Mouse (Mus musculus): ENCODE data around the gene Gm14399. TPM values are rescaled to one million over a fixed set of nuclear protein-coding genes. Genes with fewer than 3 reads are reported as not detected.
"Not testable (repeated sequence)": the region's sequence is repeated elsewhere in the genome, so short reads cannot be mapped to it uniquely, and the experiment has no call there.

Gene Gm14399
- polyA plus RNA-seq (2015; fragmentation: Nextera tagmentation; extraction: Ambion mirVana): 4.6 and 4.9 TPM in 2 replicates

GRCm38 (mm10) chr2:175141993-175142295 is at the start of gene Gm14399:
Gm14399 (minus strand) TSS chr2:175142012.
- H3K9me3 ChIP-seq (ENCODE audit: control insufficient read depth, low read length); H3K36me3 ChIP-seq (ENCODE audit: control insufficient read depth, insufficient read depth, low read length); ATAC-seq; H3K4me1 ChIP-seq (ENCODE audit: control insufficient read depth, insufficient read depth, low read length); H3K27ac ChIP-seq (ENCODE audit: low read length); H3K27me3 ChIP-seq (replicated peaks; ENCODE audit: control insufficient read depth, insufficient read depth, low read length): not testable (repeated sequence)
- peak within 1 kb of the TSS; percentile 27; the same call in 1 of the 2 replicates for H3K4me2 ChIP-seq (ENCODE audit: low read depth, low read length)
- peak within 1 kb of the TSS; percentile 51 for H3K4me3 ChIP-seq (ENCODE audit: low read length)
- WGBS: 0% methylated on average over 1 of the region's 2 CpGs
- H3K9ac ChIP-seq (ENCODE audit: low read depth, low read length): peak within 1 kb of the TSS; percentile 56; the same call in 1 of the 2 replicates

GRCm38 (mm10) chr2:175179008-175179407 is 37.2 kb upstream of the Gm14399 start:
- not testable (repeated sequence) for H3K9me3 ChIP-seq (ENCODE audit: control insufficient read depth, low read length); H3K27ac ChIP-seq (ENCODE audit: low read length); H3K27me3 ChIP-seq (replicated peaks; ENCODE audit: control insufficient read depth, insufficient read depth, low read length); H3K4me2 ChIP-seq (ENCODE audit: low read depth, low read length); ATAC-seq; H3K9ac ChIP-seq (ENCODE audit: low read depth, low read length); H3K4me3 ChIP-seq (ENCODE audit: low read length); H3K4me1 ChIP-seq (ENCODE audit: control insufficient read depth, insufficient read depth, low read length); H3K36me3 ChIP-seq (ENCODE audit: control insufficient read depth, insufficient read depth, low read length)
- WGBS: 51% methylated on average over 1 of the region's 1 CpGs

GRCm38 (mm10) chr2:175176312-175176711 is 34.5 kb upstream of the Gm14399 start:
- no peaks in the 10 kb centered on the region for H3K4me1 ChIP-seq (ENCODE audit: control insufficient read depth, insufficient read depth, low read length)
- no peak for ATAC-seq
- no peak overlapping the region for H3K27ac ChIP-seq (ENCODE audit: low read length)
- no peaks in the 10 kb centered on the region for H3K36me3 ChIP-seq (ENCODE audit: control insufficient read depth, insufficient read depth, low read length)
- 80% methylated on average over 6 of the region's 6 CpGs for WGBS
- H3K9ac ChIP-seq (ENCODE audit: low read depth, low read length): no peak overlapping the region
- no peak overlapping the region for H3K4me3 ChIP-seq (ENCODE audit: low read length)
- H3K27me3 ChIP-seq (replicated peaks; ENCODE audit: control insufficient read depth, insufficient read depth, low read length): no peaks in the 10 kb centered on the region
- H3K4me2 ChIP-seq (ENCODE audit: low read depth, low read length): no peak overlapping the region
- H3K9me3 ChIP-seq (ENCODE audit: control insufficient read depth, low read length): no peaks in the 10 kb centered on the region

GRCm38 (mm10) chr2:175175401-175176180 is 33.8 kb upstream of the Gm14399 start, which contains the start of gene Gm14443:
Gm14443 (minus strand) TSS chr2:175175871.
- not testable (repeated sequence) for ATAC-seq; H3K4me3 ChIP-seq (ENCODE audit: low read length); H3K27me3 ChIP-seq (replicated peaks; ENCODE audit: control insufficient read depth, insufficient read depth, low read length); H3K4me2 ChIP-seq (ENCODE audit: low read depth, low read length); H3K9me3 ChIP-seq (ENCODE audit: control insufficient read depth, low read length); H3K27ac ChIP-seq (ENCODE audit: low read length); H3K36me3 ChIP-seq (ENCODE audit: control insufficient read depth, insufficient read depth, low read length); H3K9ac ChIP-seq (ENCODE audit: low read depth, low read length); H3K4me1 ChIP-seq (ENCODE audit: control insufficient read depth, insufficient read depth, low read length)
- 75% methylated on average over 12 of the region's 12 CpGs for WGBS

- H3K27me3 ChIP-seq (replicated peaks; ENCODE audit: control insufficient read depth, insufficient read depth, low read length); H3K36me3 ChIP-seq (ENCODE audit: control insufficient read depth, insufficient read depth, low read length); H3K9me3 ChIP-seq (ENCODE audit: control insufficient read depth, low read length); ATAC-seq; H3K9ac ChIP-seq (ENCODE audit: low read depth, low read length); H3K4me1 ChIP-seq (ENCODE audit: control insufficient read depth, insufficient read depth, low read length); H3K27ac ChIP-seq (ENCODE audit: low read length); H3K4me3 ChIP-seq (ENCODE audit: low read length); H3K4me2 ChIP-seq (ENCODE audit: low read depth, low read length): not testable (repeated sequence)
- 82% methylated on average over 2 of the region's 2 CpGs for WGBS
These were observed 32.2 kb upstream of the Gm14399 start for GRCm38 (mm10) chr2:175174058-175174457.

- not testable (repeated sequence) for H3K27ac ChIP-seq (ENCODE audit: low read length); H3K36me3 ChIP-seq (ENCODE audit: control insufficient read depth, insufficient read depth, low read length); H3K4me2 ChIP-seq (ENCODE audit: low read depth, low read length); H3K4me3 ChIP-seq (ENCODE audit: low read length); H3K4me1 ChIP-seq (ENCODE audit: control insufficient read depth, insufficient read depth, low read length); H3K27me3 ChIP-seq (replicated peaks; ENCODE audit: control insufficient read depth, insufficient read depth, low read length); ATAC-seq; H3K9me3 ChIP-seq (ENCODE audit: control insufficient read depth, low read length); H3K9ac ChIP-seq (ENCODE audit: low read depth, low read length)
- WGBS: 86% methylated on average over 3 of the region's 3 CpGs
These were observed 31.2 kb upstream of the Gm14399 start for GRCm38 (mm10) chr2:175172906-175173595.

- Histone ChIP-seq H3K4me2 (ENCODE audit: low read depth, low read length) (no peak overlapping the region), H3K27me3 (replicated peaks; ENCODE audit: control insufficient read depth, insufficient read depth, low read length) (no peaks in the 10 kb centered on the region), H3K27ac (ENCODE audit: low read length) (no peak overlapping the region), H3K4me3 (ENCODE audit: low read length) (no peak overlapping the region), H3K9ac (ENCODE audit: low read depth, low read length) (no peak overlapping the region), H3K36me3 (ENCODE audit: control insufficient read depth, insufficient read depth, low read length) (no peaks in the 10 kb centered on the region), H3K4me1 (ENCODE audit: control insufficient read depth, insufficient read depth, low read length) (no peaks in the 10 kb centered on the region), H3K9me3 (ENCODE audit: control insufficient read depth, low read length) (no peaks in the 10 kb centered on the region)
- no peak for ATAC-seq
- 86% methylated on average over 3 of the region's 3 CpGs for WGBS
These were observed 30.3 kb upstream of the Gm14399 start for GRCm38 (mm10) chr2:175172123-175172522.

- WGBS: 83% methylated on average over 2 of the region's 2 CpGs
- H3K4me3 ChIP-seq (ENCODE audit: low read length); H3K9ac ChIP-seq (ENCODE audit: low read depth, low read length); H3K27ac ChIP-seq (ENCODE audit: low read length); ATAC-seq; H3K4me1 ChIP-seq (ENCODE audit: control insufficient read depth, insufficient read depth, low read length); H3K27me3 ChIP-seq (replicated peaks; ENCODE audit: control insufficient read depth, insufficient read depth, low read length); H3K36me3 ChIP-seq (ENCODE audit: control insufficient read depth, insufficient read depth, low read length); H3K9me3 ChIP-seq (ENCODE audit: control insufficient read depth, low read length); H3K4me2 ChIP-seq (ENCODE audit: low read depth, low read length): not testable (repeated sequence)
These were observed 25.1 kb upstream of the Gm14399 start for GRCm38 (mm10) chr2:175166870-175167269.

- H3K4me3 ChIP-seq (ENCODE audit: low read length); H3K27me3 ChIP-seq (replicated peaks; ENCODE audit: control insufficient read depth, insufficient read depth, low read length); H3K4me2 ChIP-seq (ENCODE audit: low read depth, low read length); ATAC-seq; H3K9me3 ChIP-seq (ENCODE audit: control insufficient read depth, low read length); H3K9ac ChIP-seq (ENCODE audit: low read depth, low read length); H3K36me3 ChIP-seq (ENCODE audit: control insufficient read depth, insufficient read depth, low read length); H3K27ac ChIP-seq (ENCODE audit: low read length); H3K4me1 ChIP-seq (ENCODE audit: control insufficient read depth, insufficient read depth, low read length): not testable (repeated sequence)
- WGBS: 94% methylated on average over 12 of the region's 12 CpGs
These were observed 23.3 kb upstream of the Gm14399 start for GRCm38 (mm10) chr2:175165110-175165509.
